Mouse (Mus musculus): ENCODE measurements at regions not wholly inside any gene's neighbourhood (a gene's known extent, or its start where the extent isn't known, plus 50 kb on each side); places are given as distances from the start of the nearest gene placed in this dataset.

- no peak for DNase-seq (ENCODE audit: low spot score)
Measured at GRCm38 (mm10) chr10:100685748-100686147, 95.5 kb downstream of the 1700017N19Rik start.

- no peak for DNase-seq (ENCODE audit: low spot score)
Measured at GRCm38 (mm10) chr10:100695944-100696343, 105.7 kb downstream of the 1700017N19Rik start.

- no peak for DNase-seq (ENCODE audit: low spot score)
Measured at GRCm38 (mm10) chr10:100699206-100699605, 108.9 kb downstream of the 1700017N19Rik start.

- no peak for DNase-seq (ENCODE audit: low spot score)
Measured at GRCm38 (mm10) chr10:100700281-100701205, 110.3 kb downstream of the 1700017N19Rik start.

GRCm38 (mm10) chr10:100701938-100702337, 111.7 kb downstream of the 1700017N19Rik start:
- DNase-seq (ENCODE audit: low spot score): no peak

- no peak for DNase-seq (ENCODE audit: low spot score)
Measured at GRCm38 (mm10) chr10:100716084-100716667, 125.9 kb downstream of the 1700017N19Rik start.

- no peak for DNase-seq (ENCODE audit: low spot score)
Measured at GRCm38 (mm10) chr10:100718574-100718973, 128.3 kb downstream of the 1700017N19Rik start.

GRCm38 (mm10) chr10:100741269-100741668, 151.0 kb downstream of the 1700017N19Rik start:
- DNase-seq (ENCODE audit: low spot score): no peak

- peak; percentile 45 for DNase-seq (ENCODE audit: low spot score)
Measured at GRCm38 (mm10) chr10:100742065-100742464, 151.8 kb downstream of the 1700017N19Rik start.

- DNase-seq (ENCODE audit: low spot score): no peak
Measured at GRCm38 (mm10) chr10:100746151-100746550, 155.9 kb downstream of the 1700017N19Rik start.

GRCm38 (mm10) chr10:100754957-100755356, 164.7 kb downstream of the 1700017N19Rik start:
- no peak for DNase-seq (ENCODE audit: low spot score)

- no peak for DNase-seq (ENCODE audit: low spot score)
Measured at GRCm38 (mm10) chr10:100774252-100774651, 184.0 kb downstream of the 1700017N19Rik start.

- no peak for DNase-seq (ENCODE audit: low spot score)
Measured at GRCm38 (mm10) chr10:100792166-100792565, 201.9 kb downstream of the 1700017N19Rik start.

- DNase-seq (ENCODE audit: low spot score): no peak
Measured at GRCm38 (mm10) chr10:100792569-100792968, 202.3 kb downstream of the 1700017N19Rik start.

GRCm38 (mm10) chr10:100795215-100795972, 205.1 kb downstream of the 1700017N19Rik start:
- DNase-seq (ENCODE audit: low spot score): no peak

GRCm38 (mm10) chr10:100811639-100812038, 221.4 kb downstream of the 1700017N19Rik start:
- no peak for DNase-seq (ENCODE audit: low spot score)

- no peak for DNase-seq (ENCODE audit: low spot score)
Measured at GRCm38 (mm10) chr10:100834794-100835193, 244.5 kb downstream of the 1700017N19Rik start.

GRCm38 (mm10) chr10:100853213-100853612, 262.9 kb downstream of the 1700017N19Rik start:
- no peak for DNase-seq (ENCODE audit: low spot score)

- no peak for DNase-seq (ENCODE audit: low spot score)
Measured at GRCm38 (mm10) chr10:100856509-100856908, 266.2 kb downstream of the 1700017N19Rik start.

GRCm38 (mm10) chr10:100865501-100866181, 275.4 kb downstream of the 1700017N19Rik start:
- no peak for DNase-seq (ENCODE audit: low spot score)

GRCm38 (mm10) chr10:100868360-100868916, 278.2 kb downstream of the 1700017N19Rik start:
- no peak for DNase-seq (ENCODE audit: low spot score)

Measured in left cerebral cortex, adult 11 months (tissue).